Mouse (Mus musculus): ENCODE data around the gene Neu1.

DNA sequence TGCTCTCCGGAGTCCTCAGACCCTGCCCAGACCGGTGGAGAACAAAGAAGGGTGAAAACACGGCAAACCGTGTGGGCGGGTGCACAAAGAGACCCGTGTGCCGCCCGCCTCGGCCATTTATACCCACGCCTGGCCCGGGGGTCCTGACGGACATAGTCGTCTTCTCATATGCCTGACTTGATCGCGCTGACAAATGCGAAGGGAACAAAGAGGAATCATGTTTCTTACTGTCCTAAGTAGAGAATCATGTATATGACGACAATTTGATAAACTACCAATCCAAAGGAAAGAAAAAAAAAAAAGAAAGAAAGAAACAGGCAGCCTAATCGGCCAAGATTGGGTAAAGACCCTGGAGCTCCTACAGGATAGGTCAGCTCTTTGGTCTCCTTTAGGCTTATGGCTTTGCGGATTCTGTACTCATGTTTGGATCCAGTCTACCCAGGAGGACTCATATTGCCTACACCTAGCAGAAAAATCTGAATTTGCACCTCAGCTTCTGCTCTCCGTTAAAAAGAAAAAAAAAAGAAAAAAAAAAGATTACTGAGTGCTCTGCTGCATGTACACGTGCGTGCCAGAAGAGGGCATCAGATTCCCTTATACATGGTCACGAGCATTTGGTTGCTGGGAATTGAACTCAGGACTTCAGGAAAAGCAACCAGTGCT is 21.5 kb downstream of the Neu1 start:
- no peak for TF ChIP-seq CTCF (IDR thresholded peaks at IDR 0.05; ENCODE audit: borderline replicate concordance, control insufficient read depth, extremely low read depth, insufficient read depth, low read length, poor library complexity)
- TF ChIP-seq POLR2A (IDR thresholded peaks at IDR 0.05; ENCODE audit: control insufficient read depth, extremely low read depth, insufficient read depth, low read length, poor library complexity) = peak; percentile 79

Measured in thymus, adult 2 months (tissue).